ENCODE assay signal across 9 mouse cellular contexts in genomic region chr3:37979871-37980270, GRCm38 (mm10).
DNase-seq lines count a peak whose midpoint lies in the region; ATAC-seq and TF ChIP-seq lines count a peak whose summit lies in the region.
"Had no signal": no experiment of that assay in that cellular context is flagged by ENCODE, and none has a peak within 500 bp of the region (broad histone marks: within the 10 kb centered on the region; RNA-seq: fewer than 3 reads in every experiment).

No protein-coding gene starts in this region.

- peak; percentile 58 for TF ChIP-seq CTCF in intestine, postnatal 0 days (IDR thresholded peaks at IDR 0.05; ENCODE audit: low read depth)

- H3K4me2 ChIP-seq in intestine, postnatal 0 days (replicated peaks; ENCODE audit: low read depth) = no peak overlapping the region
- H3K4me2 ChIP-seq in intestine, embryonic 16.5 days (ENCODE audit: low read depth, low read length) = no peak overlapping the region
- no peak overlapping the region for H3K4me2 ChIP-seq in forebrain, embryonic 15.5 days (replicated peaks)

- H3K36me3 ChIP-seq in intestine, postnatal 0 days (ENCODE audit: control insufficient read depth, insufficient read depth) = no peaks in the 10 kb centered on the region
- H3K36me3 ChIP-seq in intestine, embryonic 16.5 days (ENCODE audit: control insufficient read depth, insufficient read depth, low read length) = no peaks in the 10 kb centered on the region
- H3K36me3 ChIP-seq in forebrain, embryonic 15.5 days = no peaks in the 10 kb centered on the region

- no peaks in the 10 kb centered on the region for H3K9me3 ChIP-seq in intestine, postnatal 0 days (ENCODE audit: control insufficient read depth)
- no peaks in the 10 kb centered on the region for H3K9me3 ChIP-seq in intestine, embryonic 16.5 days (ENCODE audit: control insufficient read depth, low read length)
- no peaks in the 10 kb centered on the region for H3K9me3 ChIP-seq in forebrain, embryonic 15.5 days

- WGBS in intestine, postnatal 0 days = 55% methylated on average over 5 of the region's 5 CpGs
- WGBS in intestine, embryonic 16.5 days = 56% methylated on average over 5 of the region's 5 CpGs
- 48% methylated on average over 5 of the region's 5 CpGs for WGBS in forebrain, embryonic 15.5 days

- ATAC-seq in intestine, postnatal 0 days = no peak
- no peak for ATAC-seq in intestine, embryonic 16.5 days
- no peak for ATAC-seq in forebrain, embryonic 15.5 days (replicated peaks)
- ATAC-seq: inflammation-experienced regulatory T-cells, adult 6 months had no signal

- no peaks in the 10 kb centered on the region for H3K27me3 ChIP-seq in intestine, postnatal 0 days (replicated peaks; ENCODE audit: control insufficient read depth, insufficient read depth, low read length)
- H3K27me3 ChIP-seq in intestine, embryonic 16.5 days (replicated peaks; ENCODE audit: control insufficient read depth, insufficient read depth, low read length) = no peaks in the 10 kb centered on the region
- no peaks in the 10 kb centered on the region for H3K27me3 ChIP-seq in forebrain, embryonic 15.5 days

- H3K9ac ChIP-seq in intestine, postnatal 0 days (ENCODE audit: low read depth, low read length) = no peak overlapping the region
- no peak overlapping the region for H3K9ac ChIP-seq in intestine, embryonic 16.5 days (ENCODE audit: low read depth, low read length)
- no peak overlapping the region for H3K9ac ChIP-seq in forebrain, embryonic 15.5 days (replicated peaks)

- H3K4me3 ChIP-seq in intestine, postnatal 0 days (ENCODE audit: low read depth, low read length) = no peak overlapping the region
- H3K4me3 ChIP-seq in intestine, embryonic 16.5 days (ENCODE audit: low read length) = no peak overlapping the region
- H3K4me3 ChIP-seq in forebrain, embryonic 15.5 days = no peak overlapping the region

- peak; percentile 14 to 65 for DNase-seq in spleen, postnatal 10 days (ENCODE audit: low spot score in 2 of 2)
- DNase-seq in spleen, postnatal 36 days (ENCODE audit: low spot score in 2 of 2) = no peak
- DNase-seq in induced T-regulatory cell, adult 2 months (ENCODE audit: low read depth) = peak; percentile 71
- peak; percentile 53 to 56 for DNase-seq in thymus, postnatal 36 days
- DNase-seq in adrenal gland, adult 18-20 months (ENCODE audit: low spot score in 2 of 2) = no peak

- no peak overlapping the region for H3K27ac ChIP-seq in intestine, postnatal 0 days (ENCODE audit: low read depth, low read length)
- no peak overlapping the region for H3K27ac ChIP-seq in intestine, embryonic 16.5 days (ENCODE audit: low read length)
- H3K27ac ChIP-seq in forebrain, embryonic 15.5 days (replicated peaks) = no peak overlapping the region

- H3K4me1 ChIP-seq in intestine, postnatal 0 days (replicated peaks; ENCODE audit: control insufficient read depth, insufficient read depth, low read length) = no peaks in the 10 kb centered on the region
- peaks cover 12% of the 10 kb centered on the region for H3K4me1 ChIP-seq in intestine, embryonic 16.5 days (ENCODE audit: control insufficient read depth, insufficient read depth, low read length)
- peaks cover 14% of the 10 kb centered on the region; the same call in 1 of the 2 replicates for H3K4me1 ChIP-seq in forebrain, embryonic 15.5 days

Comparison
In these comparisons a context has a peak if more than half of its experiments do, and no peak if none do; other contexts are left out.
1. DNase-seq: peak in spleen, postnatal 10 days (2 of 2), induced T-regulatory cell, adult 2 months (single experiment) and thymus, postnatal 36 days (2 of 2); none in spleen, postnatal 36 days (0 of 2) and adrenal gland, adult 18-20 months (0 of 2).